Comparison of ENCODE assay signal across 8 mouse cellular contexts in the genomic region with DNA sequence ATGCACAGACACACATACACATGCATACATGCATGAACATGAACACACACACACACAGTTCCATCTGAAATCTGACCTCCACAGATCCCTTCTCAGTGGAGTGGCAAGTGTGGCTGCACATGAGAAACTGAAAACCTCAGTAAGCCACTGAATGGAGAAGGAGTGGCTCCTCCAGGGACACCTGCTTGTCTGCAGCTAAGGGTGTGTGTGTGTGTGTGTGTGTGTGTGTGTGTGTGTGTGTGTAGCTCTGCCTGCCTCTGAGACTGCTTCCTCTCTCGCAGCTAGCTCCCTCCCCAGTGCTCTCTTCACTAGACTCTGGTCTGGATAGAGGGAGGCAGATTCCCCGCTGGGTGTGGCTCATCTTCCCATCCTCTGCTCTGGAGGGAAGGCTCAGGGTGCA.
"Had no signal": no experiment of that assay in that cellular context is flagged by ENCODE, and none has a peak within 500 bp of the region (broad histone marks: within the 10 kb centered on the region; RNA-seq: fewer than 3 reads in every experiment).

No protein-coding gene starts in this region.

- H3K9ac ChIP-seq: limb, embryonic 13.5 days; liver, embryonic 14.5 days; midbrain, embryonic 13.5 days; neural tube, embryonic 12.5 days had no signal

- H3K4me3 ChIP-seq: limb, embryonic 13.5 days; midbrain, embryonic 13.5 days; neural tube, embryonic 12.5 days had no signal

- H3K36me3 ChIP-seq: limb, embryonic 13.5 days; midbrain, embryonic 13.5 days; neural tube, embryonic 12.5 days had no signal

- H3K27me3 ChIP-seq: limb, embryonic 13.5 days; midbrain, embryonic 13.5 days; neural tube, embryonic 12.5 days had no signal

- ATAC-seq: midbrain, embryonic 13.5 days had no signal

- H3K9me3 ChIP-seq: limb, embryonic 13.5 days; midbrain, embryonic 13.5 days; neural tube, embryonic 12.5 days had no signal

- H3K27ac ChIP-seq: limb, embryonic 13.5 days; liver, embryonic 14.5 days; midbrain, embryonic 13.5 days; neural tube, embryonic 12.5 days had no signal

- DNase-seq: kidney, postnatal 14 days; left cerebral cortex, postnatal 4 days; lung, adult 18-20 months; right cerebral cortex, postnatal 14 days had no signal

- H3K4me2 ChIP-seq: limb, embryonic 13.5 days; midbrain, embryonic 13.5 days; neural tube, embryonic 12.5 days had no signal
